18 mouse cellular contexts compared by ENCODE assay signal in genomic region chr14:58783201-58783600, GRCm38 (mm10).
"Had no signal": no experiment of that assay in that cellular context is flagged by ENCODE, and none has a peak within 500 bp of the region (broad histone marks: within the 10 kb centered on the region; RNA-seq: fewer than 3 reads in every experiment).

No protein-coding gene starts in this region.

- H3K27ac ChIP-seq: kidney, postnatal 0 days; left cerebral cortex, adult 2 months; liver, embryonic 13.5 days; macrophage; midbrain, embryonic 12.5 days; midbrain, embryonic 15.5 days; neural tube, embryonic 12.5 days; neural tube, embryonic 15.5 days; stomach, postnatal 0 days had no signal

- H3K4me1 ChIP-seq: liver, embryonic 13.5 days; midbrain, embryonic 15.5 days; neural tube, embryonic 12.5 days had no signal

- H3K4me2 ChIP-seq: liver, embryonic 13.5 days; lung, embryonic 14.5 days; midbrain, embryonic 12.5 days; midbrain, embryonic 15.5 days; neural tube, embryonic 12.5 days; neural tube, embryonic 15.5 days had no signal

- H3K9me3 ChIP-seq: liver, embryonic 13.5 days; midbrain, embryonic 12.5 days; midbrain, embryonic 15.5 days; neural tube, embryonic 12.5 days; neural tube, embryonic 15.5 days had no signal

- H3K27me3 ChIP-seq: liver, embryonic 13.5 days; midbrain, embryonic 12.5 days; midbrain, embryonic 15.5 days; neural tube, embryonic 12.5 days; neural tube, embryonic 15.5 days had no signal

- ATAC-seq: lung, postnatal 0 days; midbrain, embryonic 15.5 days had no signal

- DNase-seq: layer of hippocampus, postnatal 36 days; liver, embryonic 13.5 days; right cerebral cortex, adult 18-20 months; right cerebral cortex, postnatal 14 days; right cerebral cortex, postnatal 4 days; thymus, adult 2 months; thymus, postnatal 14 days; thymus, postnatal 4 days had no signal

- H3K4me3 ChIP-seq: left cerebral cortex, adult 2 months; liver, embryonic 13.5 days; midbrain, embryonic 12.5 days; midbrain, embryonic 15.5 days; neural tube, embryonic 12.5 days; neural tube, embryonic 15.5 days had no signal

- H3K9ac ChIP-seq: liver, embryonic 13.5 days; lung, embryonic 14.5 days; midbrain, embryonic 12.5 days; midbrain, embryonic 15.5 days; neural tube, embryonic 12.5 days; neural tube, embryonic 15.5 days had no signal

- H3K36me3 ChIP-seq: liver, embryonic 13.5 days; midbrain, embryonic 12.5 days; midbrain, embryonic 15.5 days; neural tube, embryonic 12.5 days; neural tube, embryonic 15.5 days had no signal
